Mouse (Mus musculus) cerebellum, adult 2 months (tissue): Measurements from ENCODE around the gene Phf14.

Source experiments
- CTCF ChIP-seq: fragments of 200-500 bp; IDR thresholded peaks from 2 replicates; pipeline ENCODE4 v1.5.1; 2011; ENCODE audit warnings: low read depth, mild to moderate bottlenecking, control low read depth, low read length, moderate library complexity, borderline replicate concordance; ENCODE audit not compliant: insufficient read depth
- POLR2A ChIP-seq: fragments of 200-500 bp; IDR thresholded peaks from 2 replicates; pipeline ENCODE4 v1.6.1; 2011; ENCODE audit warnings: low read length, control low read depth, borderline replicate concordance; ENCODE audit not compliant: insufficient read depth

GRCm38 (mm10) chr6:12069357-12069756, 161.7 kb downstream of the Phf14 start:
- TF ChIP-seq POLR2A, result no peak
- TF ChIP-seq CTCF, result no peak
